Mouse (Mus musculus) urinary bladder, adult 2 months (tissue): Measurements from ENCODE around the gene Dctpp1. TPM values are rescaled to one million over a fixed set of nuclear protein-coding genes. Genes with fewer than 3 reads are reported as not detected.

Experiments
- DNase-seq: peaks from one replicate; pipeline ENCODE4 v3.0.0; 2022; ENCODE audit warnings: low spot score
- polyA plus RNA-seq: library from polyadenylated mRNA; depleted of rRNA; stranded (reverse); fragments of >200 nt; gene quantifications from 2 replicates; pipeline ENCODE4 v1.2.3, GENCODE M21; 2012; rRNA removed

Dctpp1 gene
- polyA plus RNA-seq, result 19.2 and 24.9 TPM in 2 replicates

DNA sequence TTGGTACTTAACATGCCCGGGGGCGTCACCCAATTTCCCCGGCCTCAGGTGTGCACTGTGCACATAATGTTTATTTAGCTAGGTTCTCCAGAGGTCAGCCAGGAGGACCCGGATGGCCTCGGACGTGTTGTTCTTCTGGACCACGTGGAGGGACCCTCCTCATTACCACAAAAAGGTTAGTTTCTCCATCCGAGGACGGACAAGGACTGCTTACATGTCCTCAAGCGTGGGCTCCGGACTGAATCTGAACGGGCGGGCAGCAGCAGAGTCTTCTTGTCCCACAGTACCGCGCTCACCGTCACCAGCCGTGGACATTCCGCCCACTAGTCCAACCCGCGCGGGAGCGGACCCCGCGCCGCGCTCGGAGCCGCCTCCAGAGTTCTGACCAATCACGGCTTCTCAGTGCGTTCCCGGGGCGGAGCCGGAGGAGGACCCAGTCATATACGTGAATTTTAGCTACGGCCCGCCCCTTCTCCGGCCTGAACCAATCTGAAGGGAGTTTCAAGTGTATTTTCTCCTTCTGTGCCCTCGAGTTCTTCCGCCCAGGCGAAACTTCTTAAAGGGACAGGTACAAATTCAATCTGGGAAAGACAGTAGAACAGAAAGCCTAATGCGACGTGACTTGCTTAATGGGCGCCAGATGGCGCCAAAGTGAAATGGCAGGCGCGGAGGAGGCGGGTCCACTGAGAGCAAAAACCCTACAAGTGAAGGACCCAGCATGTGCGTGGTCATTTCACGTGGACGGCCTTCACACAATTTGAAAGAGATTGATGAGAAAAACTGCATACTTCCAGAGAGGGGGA lies at the start of gene Dctpp1:
Dctpp1 (minus strand) TSS at position 401 of the 803 bp plus-strand sequence.
- peak; percentile 87 for DNase-seq

DNA sequence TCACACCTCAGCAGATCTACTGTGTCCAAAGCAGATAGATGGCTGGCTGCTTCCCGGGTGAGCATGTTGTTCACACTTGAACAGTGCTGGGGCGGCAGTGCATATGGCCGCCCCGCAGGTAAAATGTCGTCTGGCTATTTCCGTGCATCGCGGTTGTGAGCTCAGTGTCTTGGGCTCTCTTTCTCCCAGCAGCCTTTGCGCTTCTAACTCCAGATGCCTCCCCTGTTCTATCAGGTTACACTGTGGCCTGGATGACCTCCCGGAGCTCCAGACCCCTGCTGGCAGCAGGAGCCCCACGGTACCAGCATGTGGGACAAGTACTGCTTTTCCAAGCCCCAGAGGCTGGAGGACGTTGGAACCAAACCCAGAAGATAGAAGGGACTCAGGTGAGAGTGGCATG lies 49.4 kb upstream of the Dctpp1 start:
- DNase-seq, result no peak

DNA sequence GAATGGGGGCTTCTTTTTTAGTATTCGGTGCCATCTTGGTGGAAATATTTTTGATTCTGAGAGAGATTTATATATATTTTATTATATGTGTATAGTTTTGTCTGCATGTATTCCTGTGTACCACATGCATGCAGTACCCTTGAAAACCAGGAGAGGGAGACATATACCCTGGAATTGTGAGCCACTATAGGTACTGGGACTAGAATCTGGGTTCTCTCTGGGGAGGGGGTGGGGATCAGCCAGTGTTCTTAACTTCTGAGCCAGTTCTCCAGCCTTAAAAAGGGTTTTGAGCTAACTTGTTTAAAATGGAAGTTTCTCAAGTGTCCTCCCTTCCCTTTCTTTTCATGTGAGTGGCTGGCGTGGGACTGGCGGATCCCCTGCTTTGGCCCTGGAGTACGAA lies 48.4 kb upstream of the Dctpp1 start:
- no peak for DNase-seq

DNA sequence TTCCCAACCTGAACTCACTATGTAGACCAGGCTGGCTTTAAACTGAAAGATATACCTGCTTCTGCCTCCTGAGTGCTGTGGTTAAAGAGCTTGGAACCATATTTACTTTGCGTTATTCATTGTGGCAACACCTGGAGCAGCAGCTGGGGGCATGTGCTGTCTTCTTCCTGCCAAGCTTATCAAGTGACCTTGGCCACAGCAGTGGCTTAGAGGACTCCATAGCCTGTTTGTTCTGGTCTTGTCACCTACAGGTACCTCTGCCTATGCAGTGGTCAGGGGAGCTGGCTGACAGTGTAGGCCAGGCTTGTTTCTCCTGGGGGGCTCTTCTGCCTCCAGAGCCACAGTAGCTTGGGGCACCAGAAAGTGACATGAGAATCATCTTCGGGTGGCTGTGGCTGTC lies 47.9 kb upstream of the Dctpp1 start:
- no peak for DNase-seq

DNA sequence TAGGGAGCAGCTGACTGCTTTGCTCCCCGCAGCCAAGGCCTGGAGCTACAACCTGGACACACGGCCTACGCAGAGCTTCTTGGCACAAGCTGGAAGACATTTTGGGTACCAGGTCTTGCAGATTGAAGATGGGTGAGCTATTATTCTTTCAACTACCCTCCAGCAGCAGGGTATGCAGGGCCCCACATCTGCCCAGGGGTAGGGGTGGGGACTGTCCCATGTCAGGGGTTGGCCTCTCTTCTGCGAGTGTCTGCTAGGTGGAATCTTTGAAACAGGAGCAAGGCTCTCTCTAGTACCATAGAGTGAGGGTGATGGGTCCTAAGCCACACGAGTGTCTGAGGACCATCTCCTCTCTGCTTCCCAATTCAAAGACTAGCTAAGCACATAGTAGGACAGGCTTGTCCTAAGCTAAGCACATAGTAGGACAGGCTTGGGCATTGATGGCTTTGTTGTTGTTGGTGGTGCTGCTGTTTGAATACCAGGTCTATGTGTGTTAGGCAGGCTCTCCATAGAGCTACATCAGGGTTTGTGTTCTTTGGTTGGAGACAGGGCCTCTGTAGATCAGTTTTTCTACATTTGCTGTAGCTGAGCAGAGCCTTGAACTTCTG lies 37.2 kb upstream of the Dctpp1 start:
- DNase-seq, result no peak

DNA sequence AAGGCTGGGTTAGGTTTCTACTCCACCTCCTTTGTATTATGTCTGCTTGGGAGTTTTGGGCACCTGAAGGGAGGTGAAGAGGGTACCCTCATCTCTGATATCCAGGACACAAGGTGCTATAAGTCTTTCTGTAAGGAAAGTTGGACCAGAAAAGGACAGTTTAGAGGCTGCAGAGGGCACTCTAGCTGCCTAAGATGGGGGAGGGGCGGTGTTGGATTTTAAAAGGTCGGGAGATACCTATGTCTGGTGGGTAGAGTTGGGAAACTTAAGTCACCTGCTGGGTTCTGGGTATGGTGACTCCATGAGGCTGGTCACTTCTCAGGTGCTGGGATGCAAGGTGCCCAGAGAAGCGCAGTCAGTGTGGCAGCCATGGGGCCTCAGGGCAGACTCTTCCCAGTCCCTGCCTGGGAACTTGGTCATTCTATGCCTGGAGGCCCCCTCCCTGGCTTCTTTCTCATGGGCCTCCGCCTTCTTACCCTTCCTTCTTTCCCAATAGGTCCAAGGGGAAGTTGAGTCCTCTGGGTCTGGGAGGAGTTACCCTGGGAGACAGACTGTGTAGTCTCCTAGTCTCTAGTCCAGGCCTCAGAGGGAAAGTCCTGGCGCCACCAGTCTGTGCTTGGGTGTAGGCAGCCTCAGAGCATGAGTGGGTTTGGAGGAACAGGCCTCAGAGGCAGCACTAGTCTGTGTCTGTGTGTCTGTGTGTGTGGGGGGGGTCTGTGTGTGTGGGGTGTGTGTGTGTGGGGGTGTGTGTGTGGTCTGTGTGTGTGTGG lies 36.5 kb upstream of the Dctpp1 start:
- no peak for DNase-seq

DNA sequence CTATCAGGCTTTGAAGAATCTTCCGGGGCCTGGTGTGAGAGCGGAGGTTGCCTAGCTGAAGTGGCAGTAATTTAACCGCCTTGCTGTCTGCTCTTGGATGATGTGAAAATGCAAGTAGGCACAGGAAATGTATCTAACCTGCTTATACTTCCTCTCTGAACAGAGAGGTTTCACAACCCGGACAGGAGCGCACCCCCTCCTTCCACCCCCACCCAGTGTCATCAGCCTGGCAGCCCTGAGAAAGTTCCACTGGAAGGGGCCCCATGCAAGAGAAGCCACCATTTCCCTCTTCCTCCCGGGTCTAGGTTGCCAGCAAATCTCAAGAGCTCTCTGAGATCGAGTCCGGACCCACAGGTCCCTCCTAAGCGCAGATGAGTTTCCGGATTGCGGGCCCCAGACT lies 35.6 kb upstream of the Dctpp1 start, which contains the start of gene Itgal:
Itgal (plus strand) TSS at position 163 of the 400 bp plus-strand sequence.
- DNase-seq, result no peak

DNA sequence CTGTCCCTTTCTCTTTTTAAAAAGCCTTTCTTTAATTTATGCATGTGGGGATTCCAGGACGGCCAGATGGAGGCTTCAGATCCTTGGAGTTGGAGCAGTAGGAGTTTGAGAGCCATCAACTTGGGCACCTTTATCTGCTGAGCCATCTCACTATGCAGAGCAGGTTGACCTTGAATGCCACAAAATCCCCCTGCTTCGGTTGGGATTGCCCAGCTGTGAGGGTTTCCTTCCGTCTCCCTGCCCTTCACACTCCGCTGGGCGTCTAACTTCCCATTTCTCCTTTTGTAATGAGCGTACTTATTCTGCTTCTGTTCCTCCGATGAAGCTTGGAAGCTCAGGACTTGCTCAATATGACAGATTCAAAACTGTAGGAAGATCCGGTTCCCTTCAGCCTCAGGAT lies 29.6 kb upstream of the Dctpp1 start:
- no peak for DNase-seq

DNA sequence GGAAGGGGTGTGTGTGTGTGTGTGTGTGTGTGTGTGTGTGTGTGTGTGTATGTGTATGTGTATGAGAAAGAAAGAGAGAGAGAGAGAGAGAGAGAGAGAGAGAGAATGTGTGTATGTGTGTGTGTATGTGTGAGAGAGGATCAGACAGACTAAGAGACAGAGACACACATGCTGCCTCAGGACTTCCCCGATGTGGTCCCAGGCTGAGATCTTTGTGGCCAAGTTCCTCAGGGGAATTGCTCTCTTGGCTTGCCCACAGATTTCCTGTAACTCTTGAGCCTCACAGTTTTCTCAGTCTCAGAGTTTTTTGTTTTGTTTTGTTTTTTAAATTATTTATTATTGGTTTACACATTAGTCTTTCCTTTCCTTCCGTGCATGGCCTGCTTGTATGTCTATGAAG lies 28.8 kb upstream of the Dctpp1 start:
- DNase-seq, result no peak

DNA sequence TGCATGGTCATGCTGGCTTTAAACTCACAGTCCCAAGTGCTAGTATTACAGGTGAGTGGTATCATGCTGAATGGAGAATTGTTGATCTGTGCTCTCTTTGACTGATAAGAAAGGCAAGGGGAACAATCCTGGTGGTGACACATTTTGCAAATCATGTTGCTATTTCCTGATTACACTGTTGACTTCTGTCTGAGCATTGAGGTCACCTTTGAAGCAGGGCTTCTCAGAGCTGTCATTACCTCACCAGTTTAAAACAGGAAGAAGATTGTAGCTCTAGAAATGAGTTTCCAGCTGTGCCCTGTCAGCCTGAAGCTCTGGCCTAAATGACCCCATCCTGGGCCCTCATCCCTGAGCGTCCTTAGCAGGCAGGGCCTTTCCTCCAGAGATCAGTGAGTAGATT lies 27.4 kb upstream of the Dctpp1 start:
- no peak for DNase-seq

DNA sequence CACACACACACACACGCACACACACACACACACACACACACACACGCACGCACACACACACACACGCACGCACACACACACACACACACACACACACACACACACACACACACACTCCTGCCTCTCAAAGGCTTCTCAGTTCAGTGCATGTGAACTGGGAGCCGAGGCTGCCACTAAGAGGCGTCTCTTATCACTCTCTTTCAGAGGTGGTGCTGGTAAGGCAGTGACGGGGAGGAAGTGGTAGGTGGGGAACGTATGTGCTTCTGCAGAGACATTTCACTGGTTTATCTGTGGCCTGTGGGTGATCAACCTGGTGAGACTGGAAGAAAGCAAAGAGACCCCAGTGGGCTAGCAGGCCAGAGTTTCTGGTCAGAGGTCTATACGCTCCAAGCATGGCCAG lies 24.6 kb upstream of the Dctpp1 start:
- no peak for DNase-seq

DNA sequence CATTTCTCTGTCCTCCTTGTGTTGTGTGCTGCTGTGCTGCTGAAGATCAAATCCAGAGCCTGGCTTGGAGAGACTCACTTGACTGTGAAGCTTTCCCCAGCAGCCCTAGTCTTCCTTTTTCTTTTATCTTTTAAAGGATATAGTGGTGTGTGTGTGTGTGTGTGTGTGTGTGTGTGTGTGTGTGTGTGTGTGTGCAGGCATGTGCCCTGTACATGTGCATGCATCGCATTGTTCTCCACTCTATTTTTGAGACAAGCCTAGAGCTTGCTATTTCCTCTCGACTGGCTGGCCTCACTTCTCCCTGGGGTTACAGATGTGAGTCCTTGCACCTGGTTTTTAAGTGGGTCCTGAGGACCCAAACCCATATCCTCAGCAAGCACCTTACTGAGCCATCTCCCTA lies 21.7 kb upstream of the Dctpp1 start:
- DNase-seq, result no peak

DNA sequence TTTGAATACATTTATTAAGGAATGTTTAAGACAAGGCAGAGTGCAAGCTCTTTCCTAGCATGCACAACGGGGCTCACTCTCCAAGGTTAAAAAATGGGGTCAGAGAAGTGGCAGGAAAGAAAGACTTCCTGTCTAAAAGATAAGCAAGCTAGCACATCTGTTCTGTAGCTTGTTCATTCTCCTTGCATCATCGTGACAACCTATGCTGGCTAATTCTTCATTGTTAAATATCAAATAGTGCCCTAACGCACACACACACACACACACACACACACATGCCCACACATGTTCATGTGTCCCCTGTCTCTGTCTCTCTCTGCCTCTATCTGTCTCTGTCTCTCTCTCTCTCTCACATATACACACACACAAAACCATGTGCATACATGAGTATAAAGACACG lies 20.6 kb upstream of the Dctpp1 start:
- no peak for DNase-seq

DNA sequence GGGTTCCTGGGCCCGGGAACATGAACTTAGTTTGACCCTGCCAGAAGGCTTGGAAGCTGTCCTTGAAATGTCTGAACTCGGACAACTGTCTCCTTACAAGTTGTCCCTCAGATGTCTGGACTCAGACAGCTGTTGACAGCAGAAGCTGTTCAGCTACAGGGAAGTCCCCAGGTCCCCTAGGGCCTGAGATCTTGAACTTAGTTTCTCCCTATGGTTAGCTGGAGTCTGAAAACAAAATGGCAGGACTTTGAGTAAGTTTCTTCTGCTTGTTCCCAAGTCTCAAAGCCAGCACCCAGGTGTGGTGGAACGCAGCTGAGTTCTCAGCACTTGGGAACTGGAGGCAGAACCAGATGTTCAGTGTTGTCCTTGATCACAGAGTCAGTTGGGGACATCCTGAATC lies 19.6 kb upstream of the Dctpp1 start:
- DNase-seq, result no peak

DNA sequence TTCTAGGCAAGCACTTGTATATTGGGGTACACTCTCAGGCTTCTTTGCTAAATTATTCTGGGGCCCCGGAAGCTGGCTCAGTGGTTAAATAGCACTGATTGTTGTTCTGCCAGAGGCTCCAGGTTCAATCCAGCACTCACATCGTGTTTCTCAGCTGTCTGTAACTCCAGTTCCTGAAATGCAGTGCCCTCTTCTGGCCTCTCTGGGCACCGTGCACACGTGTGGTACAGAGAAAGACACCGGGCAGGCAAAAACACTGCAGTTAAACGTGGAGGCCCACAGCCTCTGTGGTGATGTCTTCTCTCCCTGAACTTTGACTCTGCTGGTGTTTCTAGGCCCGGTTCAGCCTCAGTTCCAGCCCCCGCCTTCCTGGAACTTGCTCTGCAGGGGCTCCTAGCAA lies 17.8 kb upstream of the Dctpp1 start:
- no peak for DNase-seq

DNA sequence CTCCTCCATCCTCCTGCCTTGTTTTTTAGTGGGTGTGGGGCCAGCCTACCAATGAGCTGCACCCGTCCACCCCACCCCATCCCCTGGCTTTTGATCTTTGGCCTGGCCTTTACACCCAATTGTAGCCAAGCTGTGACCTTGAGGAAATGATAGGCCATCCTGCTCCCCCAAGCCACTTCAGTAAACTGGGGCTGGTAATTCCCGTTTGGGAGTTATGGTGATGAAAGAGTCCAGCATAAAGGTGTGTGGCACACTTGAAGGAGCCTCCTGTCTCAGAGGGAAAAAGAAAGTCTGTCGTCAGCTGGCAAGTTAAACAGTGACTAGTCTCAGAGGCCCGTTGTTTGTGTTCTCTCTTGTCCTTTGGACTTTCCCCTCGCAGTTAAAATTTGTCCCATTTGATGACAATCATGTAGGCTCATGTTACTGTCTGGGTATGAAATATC lies 16.0 kb upstream of the Dctpp1 start:
- no peak for DNase-seq

DNA sequence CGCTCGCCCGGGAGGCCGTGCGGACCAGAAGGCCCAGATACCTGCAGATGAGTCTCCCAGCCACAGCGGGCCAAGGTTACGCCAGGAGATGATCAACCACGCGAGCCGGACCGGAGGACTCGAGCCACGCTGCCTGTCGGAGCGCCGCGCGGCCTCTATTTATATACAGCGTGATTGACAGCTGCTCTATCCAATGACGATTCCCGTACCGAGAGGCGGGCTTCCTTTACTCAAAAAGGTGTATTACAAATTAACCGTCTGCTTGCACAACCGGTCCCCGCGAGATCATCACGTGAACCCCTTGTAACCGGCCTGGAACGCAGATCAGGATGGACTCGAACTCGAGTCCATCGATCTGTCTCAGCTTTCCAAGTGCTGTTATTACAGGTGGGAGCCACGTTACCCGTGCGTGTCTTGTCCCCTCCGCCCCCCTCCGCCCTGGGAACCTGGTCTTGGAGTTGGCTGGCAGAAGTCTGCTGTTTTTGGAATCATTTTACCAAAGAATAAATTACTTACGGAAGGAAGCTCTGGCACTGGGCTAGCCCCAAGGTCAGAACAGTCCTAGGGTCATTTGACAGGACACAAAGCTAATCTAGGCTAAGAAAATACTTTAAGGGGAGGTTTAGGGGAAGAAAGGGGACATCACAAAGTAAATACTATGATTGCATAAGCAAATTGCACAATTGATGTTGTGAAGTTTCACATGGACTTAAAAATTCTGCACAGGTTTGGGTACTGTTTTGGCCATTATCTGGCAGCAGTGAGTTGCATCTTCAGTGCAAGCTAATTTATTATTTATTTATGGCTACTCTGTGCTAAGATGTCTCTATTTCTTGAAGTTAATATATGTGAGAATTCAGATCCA lies 13.6 kb upstream of the Dctpp1 start, which contains the start of gene Sephs2:
Sephs2 (minus strand) TSS at position 131 of the 865 bp plus-strand sequence.
- peak; percentile 88 for DNase-seq

DNA sequence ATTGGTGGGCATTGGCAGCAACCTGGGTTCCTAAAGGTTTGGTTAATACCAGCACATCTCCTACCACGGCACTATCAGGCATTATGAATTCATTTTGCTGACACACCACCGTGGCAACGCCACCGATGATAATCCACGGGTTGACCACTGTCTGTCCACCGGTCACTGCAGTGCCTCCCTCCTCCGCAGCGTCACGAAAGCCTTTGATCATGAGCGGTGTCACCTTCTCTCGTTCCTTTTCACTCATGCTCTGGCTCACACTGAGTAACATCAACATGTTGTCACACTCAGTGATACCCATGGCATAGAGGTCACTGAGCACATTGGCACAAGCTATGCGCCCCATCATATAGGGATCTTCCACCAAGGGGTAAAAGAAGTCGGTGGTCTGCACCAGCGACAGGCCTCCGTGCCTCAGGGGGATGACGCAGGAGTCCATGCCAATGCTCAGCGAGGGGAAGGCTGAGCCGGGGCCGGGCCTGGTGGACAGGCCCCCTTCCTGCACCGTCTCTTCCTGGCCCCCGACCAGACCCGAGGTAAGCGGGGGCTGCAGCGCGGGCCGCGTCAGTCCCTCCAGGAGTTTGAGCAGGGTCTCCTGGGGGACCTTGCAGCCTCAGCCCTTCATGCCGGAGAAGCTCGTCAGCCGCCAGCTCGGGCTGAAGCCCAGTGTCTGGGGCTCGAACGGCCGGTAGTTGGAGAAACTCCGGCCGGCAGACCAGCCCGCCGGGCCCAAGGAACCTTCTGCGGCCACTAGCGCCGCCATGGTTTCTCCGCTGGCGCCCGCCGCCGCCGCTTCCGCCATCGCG lies 12.8 kb upstream of the Dctpp1 start:
- no peak for DNase-seq

DNA sequence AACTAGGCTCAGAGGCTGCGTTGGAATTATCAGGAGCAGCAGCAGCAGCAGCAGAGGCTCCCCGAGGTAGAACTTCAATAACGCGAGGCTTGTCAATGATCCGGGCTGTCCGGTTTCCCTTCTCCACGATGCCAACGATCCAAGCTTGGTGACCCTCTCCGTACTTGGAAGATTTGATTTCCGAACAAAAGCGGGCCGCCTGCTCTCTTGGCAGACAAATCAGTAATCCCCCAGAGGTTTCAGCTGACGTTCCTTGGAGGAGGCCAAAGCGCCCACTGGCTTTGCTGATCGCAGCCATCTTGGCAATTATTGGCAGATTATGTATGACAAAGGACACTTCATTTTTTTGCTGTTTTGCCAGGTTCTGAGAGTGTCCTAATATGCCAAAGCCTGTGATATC lies 12.1 kb upstream of the Dctpp1 start:
- DNase-seq, result no peak

DNA sequence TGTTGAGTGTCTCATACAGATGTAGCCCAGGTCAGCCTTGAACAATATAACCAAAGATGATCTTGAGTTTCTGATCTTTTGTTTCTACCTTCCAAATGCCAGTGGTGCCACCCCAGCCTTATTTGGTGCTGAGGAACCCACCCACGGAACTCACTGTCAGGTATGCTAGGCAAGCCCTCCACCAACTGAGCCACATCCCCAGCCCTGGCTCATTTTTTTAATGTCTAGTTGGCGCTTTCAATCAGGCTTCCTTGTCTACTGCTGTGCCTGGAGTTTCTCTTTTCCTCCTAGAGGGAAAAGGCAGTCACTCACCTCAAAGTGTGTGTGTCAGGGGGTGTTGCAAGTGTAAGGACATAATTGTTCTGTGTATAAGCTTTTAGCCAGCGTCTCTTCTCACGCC lies 10.6 kb upstream of the Dctpp1 start:
- DNase-seq, result no peak

DNA sequence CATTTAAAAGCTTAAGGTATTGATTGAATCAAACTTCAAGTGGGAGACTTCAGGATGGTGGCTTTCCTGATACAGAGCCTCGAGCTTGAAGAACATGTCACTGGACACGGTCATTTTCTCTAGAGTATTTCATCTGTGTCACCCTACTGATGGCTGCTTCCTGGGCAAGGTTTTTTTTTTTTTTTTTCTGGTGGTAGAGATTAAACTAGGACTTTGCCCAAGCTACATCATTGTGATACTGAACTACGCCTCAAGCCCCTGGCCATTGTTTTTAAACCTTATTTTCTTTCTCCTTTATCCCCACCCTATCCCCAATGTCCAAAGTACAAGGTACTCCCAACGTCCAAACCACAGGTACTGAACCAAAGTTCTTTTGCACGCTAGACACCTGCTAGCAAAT lies 10.2 kb upstream of the Dctpp1 start:
- no peak for DNase-seq
